Mouse (Mus musculus): ENCODE results near the gene Lrsam1. TPM values are rescaled to one million over a fixed set of nuclear protein-coding genes. Genes with fewer than 3 reads are reported as not detected.

Gene Lrsam1
- total and polyA plus RNA-seq, 3 experiments: 5.0 to 9.5 (median 5.4) TPM

DNA sequence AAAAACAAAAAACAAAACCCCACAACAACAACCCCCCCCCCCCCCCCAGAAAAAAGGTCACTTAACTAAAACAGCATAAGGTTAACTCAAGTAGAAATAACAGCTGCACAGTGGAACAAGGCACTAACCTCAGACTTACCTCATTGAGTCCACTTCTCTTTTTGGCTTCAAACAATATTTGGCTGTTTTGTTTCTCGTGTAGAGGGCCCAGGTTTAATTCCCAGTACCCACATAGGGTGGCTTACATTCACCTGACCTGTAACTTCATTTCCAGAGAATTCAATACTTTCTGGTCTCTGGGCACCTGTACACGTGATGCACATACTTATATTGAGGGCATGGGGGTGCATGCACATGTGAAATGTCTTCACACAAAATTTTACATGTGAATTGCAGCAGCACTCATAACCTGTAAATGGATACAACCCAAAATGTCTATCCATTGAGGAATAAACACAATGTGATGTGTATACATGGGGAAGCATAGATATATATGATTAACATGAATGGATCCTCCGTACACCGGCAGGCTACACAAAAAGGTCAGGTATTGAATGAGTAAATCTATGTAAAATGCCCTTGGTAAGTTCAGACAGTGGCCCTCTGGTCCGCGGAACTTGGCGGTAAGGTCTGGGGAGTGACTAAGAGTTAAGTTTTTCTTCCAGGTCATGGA lies 4.2 kb upstream of the Lrsam1 start:
- H3K4me1 ChIP-seq (ENCODE audit: control insufficient read depth in 1 of 2, insufficient read depth in 2 of 2): peaks cover 4 to 39% of the 10 kb centered on the region in 2 experiments; a peak in 3 of 4 replicates
- in situ Hi-C loops (cut with MboI; ENCODE audit: low pct_ligation_motif_present, low pct_unique_long_range_greater_than_20kb, low sequenced_read_pairs): no loop called here

GRCm38 (mm10) chr2:32964659-32965457 lies 3.4 kb upstream of the Lrsam1 start:
- H3K27ac ChIP-seq (ENCODE audit: insufficient read depth, low read depth): peak overlapping the region; percentile 36; the same call in 1 of the 2 replicates
- dilution Hi-C loops (cut with MboI; ENCODE audit: extremely low pct_ligation_motif_present, extremely low pct_unique_long_range_greater_than_20kb, low sequenced_read_pairs) (no loop called here), in situ Hi-C loops (cut with MboI; ENCODE audit: low pct_ligation_motif_present, low pct_unique_long_range_greater_than_20kb, low sequenced_read_pairs) (no loop called here)
- peak overlapping the region; percentile 9; the same call in 1 of the 2 replicates for H3K9ac ChIP-seq (ENCODE audit: insufficient read depth, low read depth)
- peaks cover 27 to 45% of the 10 kb centered on the region in 2 experiments for H3K36me3 ChIP-seq (replicated peaks in 1 of 2; ENCODE audit: control insufficient read depth in 1 of 2, insufficient read depth in 1 of 2, low read length in 1 of 2)
- DNase-seq (ENCODE audit: extremely low read depth): peak; percentile 54
- H3K27me3 ChIP-seq (replicated peaks): no peaks in the 10 kb centered on the region
- peak overlapping the region; percentile 78 for H3K4me2 ChIP-seq (ENCODE audit: insufficient read depth, low read depth, poor library complexity, severe bottlenecking)
- H3K9me3 ChIP-seq (replicated peaks; ENCODE audit: low read length): no peaks in the 10 kb centered on the region
- H3K4me3 ChIP-seq (replicated peaks in 1 of 3; ENCODE audit: low read depth in 2 of 3, low read length in 2 of 3, poor library complexity in 1 of 3): peak overlapping the region in 1 of 3 experiments; percentile 93
- peaks cover 8 to 46% of the 10 kb centered on the region in 2 experiments for H3K4me1 ChIP-seq (ENCODE audit: control insufficient read depth in 1 of 2, insufficient read depth in 2 of 2)
- peaks cover 34% of the 10 kb centered on the region for H3K79me2 ChIP-seq (replicated peaks; ENCODE audit: control insufficient read depth, extremely low read depth, insufficient read depth, poor library complexity, severe bottlenecking)
- TF ChIP-seq BHLHE40 (IDR thresholded peaks at IDR 0.05; ENCODE audit: low read depth, low read length) (peak; percentile 26; the same call in 1 of the 2 replicates), CTCF (conservative IDR thresholded peaks at IDR 0.05 in 1 of 2, IDR thresholded peaks at IDR 0.05 in 1 of 2; ENCODE audit: low read depth in 2 of 2, low read length in 2 of 2) (no peak), POLR2A (IDR thresholded peaks at IDR 0.05; ENCODE audit: low read depth, low read length) (peak; percentile 62), NRF1 (IDR thresholded peaks at IDR 0.05; ENCODE audit: low read depth, low read length) (no peak), SIN3A (IDR thresholded peaks at IDR 0.05; ENCODE audit: low read length) (peak; percentile 8; the same call in 1 of the 2 replicates), MYC (IDR thresholded peaks at IDR 0.05; ENCODE audit: low read depth, low read length) (peak; percentile 36; the same call in 1 of the 2 replicates), EP300 (IDR thresholded peaks at IDR 0.05; ENCODE audit: low read length) (0 out of 2 replicates have a peak, but pooled peaks have one; percentile 5), NELFE (IDR thresholded peaks at IDR 0.05; ENCODE audit: low read depth, low read length) (0 out of 2 replicates have a peak, but pooled peaks have one; percentile 25), SMC3 (IDR thresholded peaks at IDR 0.05; ENCODE audit: low read depth, low read length) (0 out of 2 replicates have a peak, but pooled peaks have one; percentile 1), CHD2 (IDR thresholded peaks at IDR 0.05; ENCODE audit: low read length) (no peak; the same call in 1 of the 2 replicates), JUND (conservative IDR thresholded peaks at IDR 0.05; ENCODE audit: low read depth, low read length) (no peak), ZMIZ1 (IDR thresholded peaks at IDR 0.05; ENCODE audit: low read depth, low read length) (peak; percentile 40), POLR2AphosphoS2 (IDR thresholded peaks at IDR 0.05; ENCODE audit: low read depth, low read length) (peak; percentile 71), MAZ (IDR thresholded peaks at IDR 0.05; ENCODE audit: low read depth, low read length) (no peak), ZNF384 (IDR thresholded peaks at IDR 0.05; ENCODE audit: low read depth, low read length) (peak; percentile 91)

More for the DNA sequence above, 4.2 kb upstream of the Lrsam1 start:
- TF ChIP-seq PAX5 (IDR thresholded peaks at IDR 0.05; ENCODE audit: low read length): no peak
- TF ChIP-seq JUN (IDR thresholded peaks at IDR 0.05; ENCODE audit: insufficient read depth, low read depth, low read length): no peak
- peak; percentile 67; the same call in 1 of the 2 replicates for TF ChIP-seq MAX (IDR thresholded peaks at IDR 0.05; ENCODE audit: low read length)
- no peak for TF ChIP-seq SMC3 (IDR thresholded peaks at IDR 0.05; ENCODE audit: low read depth, low read length)
- no peak for TF ChIP-seq ZC3H11A (IDR thresholded peaks at IDR 0.05; ENCODE audit: low read depth, low read length)
- peak; percentile 26 for TF ChIP-seq USF2 (conservative IDR thresholded peaks at IDR 0.05; ENCODE audit: low read depth, low read length)
- no peak for TF ChIP-seq RAD21 (IDR thresholded peaks at IDR 0.05; ENCODE audit: low read depth, low read length)
- TF ChIP-seq NRF1 (IDR thresholded peaks at IDR 0.05; ENCODE audit: low read depth, low read length): no peak
- no peak for TF ChIP-seq HCFC1 (IDR thresholded peaks at IDR 0.05; ENCODE audit: low read depth, low read length)
- TF ChIP-seq USF1 (IDR thresholded peaks at IDR 0.05; ENCODE audit: low read depth, low read length): no peak
- no peak for TF ChIP-seq CTCF (conservative IDR thresholded peaks at IDR 0.05 in 1 of 2, IDR thresholded peaks at IDR 0.05 in 1 of 2; ENCODE audit: low read depth in 2 of 2, low read length in 2 of 2)
- no peak for TF ChIP-seq MAFK (IDR thresholded peaks at IDR 0.05; ENCODE audit: insufficient replicate concordance, low read length)
- TF ChIP-seq SIN3A (IDR thresholded peaks at IDR 0.05; ENCODE audit: low read length): peak; percentile 36; the same call in 1 of the 2 replicates
- no peak for TF ChIP-seq ELF1 (IDR thresholded peaks at IDR 0.05; ENCODE audit: low read depth, low read length)
- no peak for TF ChIP-seq ZKSCAN1 (IDR thresholded peaks at IDR 0.05; ENCODE audit: borderline replicate concordance, low read depth, low read length)
- no peak for TF ChIP-seq RCOR1 (conservative IDR thresholded peaks at IDR 0.05; ENCODE audit: low read depth, low read length)
- peak; percentile 10; the same call in 1 of the 2 replicates for TF ChIP-seq MXI1 (IDR thresholded peaks at IDR 0.05; ENCODE audit: low read depth, low read length)
- no peak for TF ChIP-seq MAZ (IDR thresholded peaks at IDR 0.05; ENCODE audit: low read depth, low read length)
- peak; percentile 78 for TF ChIP-seq CHD2 (IDR thresholded peaks at IDR 0.05; ENCODE audit: low read length)
- peak; percentile 98 for TF ChIP-seq POLR2AphosphoS2 (IDR thresholded peaks at IDR 0.05; ENCODE audit: low read depth, low read length)
- peak; percentile 95 for TF ChIP-seq ZMIZ1 (IDR thresholded peaks at IDR 0.05; ENCODE audit: low read depth, low read length)
- no peak for TF ChIP-seq MEF2A (IDR thresholded peaks at IDR 0.05; ENCODE audit: borderline replicate concordance, low read depth, low read length)
- no peak for TF ChIP-seq NELFE (IDR thresholded peaks at IDR 0.05; ENCODE audit: low read depth, low read length)
- 0 out of 2 replicates have a peak, but pooled peaks have one; percentile 13 for TF ChIP-seq CHD1 (IDR thresholded peaks at IDR 0.05; ENCODE audit: low read depth, low read length)
- no peak for TF ChIP-seq JUND (conservative IDR thresholded peaks at IDR 0.05; ENCODE audit: low read depth, low read length)
- TF ChIP-seq MYC (IDR thresholded peaks at IDR 0.05; ENCODE audit: low read depth, low read length): no peak
- TF ChIP-seq GABPA (IDR thresholded peaks at IDR 0.05; ENCODE audit: insufficient replicate concordance, low read depth, low read length): no peak
- no peak for TF ChIP-seq IRF4 (IDR thresholded peaks at IDR 0.05; ENCODE audit: low read depth, low read length)
- TF ChIP-seq POLR2A (IDR thresholded peaks at IDR 0.05; ENCODE audit: low read depth, low read length): peak; percentile 53
- no peak; the same call in 1 of the 2 replicates for TF ChIP-seq ETS1 (conservative IDR thresholded peaks at IDR 0.05; ENCODE audit: low read depth, low read length)
- TF ChIP-seq TCF12 (IDR thresholded peaks at IDR 0.05; ENCODE audit: low read depth, low read length): no peak
- peak; percentile 39; the same call in 1 of the 2 replicates for TF ChIP-seq EP300 (IDR thresholded peaks at IDR 0.05; ENCODE audit: low read length)
- TF ChIP-seq TBP (conservative IDR thresholded peaks at IDR 0.05; ENCODE audit: low read depth, low read length): 0 out of 2 replicates have a peak, but pooled peaks have one; percentile 8
- peak; percentile 86 for TF ChIP-seq BHLHE40 (IDR thresholded peaks at IDR 0.05; ENCODE audit: low read depth, low read length)
- TF ChIP-seq E2F4 (IDR thresholded peaks at IDR 0.05; ENCODE audit: insufficient replicate concordance, low read depth, low read length): no peak
- peak; percentile 64; the same call in 1 of the 2 replicates for TF ChIP-seq ZNF384 (IDR thresholded peaks at IDR 0.05; ENCODE audit: low read depth, low read length)
- TF ChIP-seq UBTF (IDR thresholded peaks at IDR 0.05; ENCODE audit: low read depth, low read length): no peak
- no peak for TF ChIP-seq KAT2A (IDR thresholded peaks at IDR 0.05; ENCODE audit: insufficient replicate concordance, low read length)
- dilution Hi-C loops (cut with MboI; ENCODE audit: extremely low pct_ligation_motif_present, extremely low pct_unique_long_range_greater_than_20kb, low sequenced_read_pairs): no loop called here
- no peaks in the 10 kb centered on the region for H3K27me3 ChIP-seq (replicated peaks)
- no peak overlapping the region; the same call in 1 of the 2 replicates for H3K27ac ChIP-seq (ENCODE audit: insufficient read depth, low read depth)
- H3K9me3 ChIP-seq (replicated peaks; ENCODE audit: low read length): no peaks in the 10 kb centered on the region
- H3K4me3 ChIP-seq (replicated peaks in 1 of 3; ENCODE audit: low read depth in 2 of 3, low read length in 2 of 3, poor library complexity in 1 of 3): peak overlapping the region in 2 of 3 experiments; percentile 7 to 71
- H3K9ac ChIP-seq (ENCODE audit: insufficient read depth, low read depth): 0 out of 2 replicates have a peak overlapping the region, but pooled peaks have one; percentile 82
- peaks cover 34% of the 10 kb centered on the region for H3K79me2 ChIP-seq (replicated peaks; ENCODE audit: control insufficient read depth, extremely low read depth, insufficient read depth, poor library complexity, severe bottlenecking)
- DNase-seq (ENCODE audit: extremely low read depth): peak; percentile 63
- peaks cover 27 to 51% of the 10 kb centered on the region in 2 experiments for H3K36me3 ChIP-seq (replicated peaks in 1 of 2; ENCODE audit: control insufficient read depth in 1 of 2, insufficient read depth in 1 of 2, low read length in 1 of 2)
- peak overlapping the region; percentile 44 for H3K4me2 ChIP-seq (ENCODE audit: insufficient read depth, low read depth, poor library complexity, severe bottlenecking)
